Mouse (Mus musculus) midbrain, embryonic 15.5 days (tissue): ENCODE results near the gene Shroom3. TPM values are rescaled to one million over a fixed set of nuclear protein-coding genes. Genes with fewer than 3 reads are reported as not detected.
A peak's percentile ranks its signal among the peaks of the same experiment; 100 is the strongest.

ENCODE experiments used
- ATAC-seq: fragments of 200-750 bp; cut with Nextera tagmentation; replicated peaks from 2 replicates; pipeline ENCODE4 v1.8.0; 2017; ENCODE audit warnings: moderate TSS enrichment
- H3K27ac ChIP-seq: fragments of 300-500 bp; sonication (generic); 2 replicates; pipeline ENCODE4 v1.5.1; 2015; ENCODE audit warnings: mild to moderate bottlenecking, inconsistent platforms
- H3K27me3 ChIP-seq: fragments of 300-500 bp; sonication (generic); replicated peaks from 2 replicates; pipeline ENCODE4 v1.6.1; 2015; ENCODE audit warnings: inconsistent platforms
- H3K36me3 ChIP-seq: fragments of 300-500 bp; sonication (generic); replicated peaks from 2 replicates; pipeline ENCODE4 v1.6.1; 2015; ENCODE audit warnings: inconsistent platforms
- H3K4me1 ChIP-seq: fragments of 300-500 bp; sonication (generic); 2 replicates; pipeline ENCODE4 v1.6.1; 2015; ENCODE audit warnings: inconsistent platforms
- H3K4me2 ChIP-seq: fragments of 300-500 bp; sonication (generic); 2 replicates; pipeline ENCODE4 v1.6.1; 2015; ENCODE audit warnings: inconsistent platforms, mild to moderate bottlenecking, moderate library complexity
- H3K4me3 ChIP-seq: fragments of 300-500 bp; sonication (generic); 2 replicates; pipeline ENCODE4 v1.5.1; 2015; ENCODE audit warnings: mild to moderate bottlenecking, inconsistent platforms
- H3K9ac ChIP-seq: fragments of 300-500 bp; sonication (generic); 2 replicates; pipeline ENCODE4 v1.6.1; 2015; ENCODE audit warnings: mild to moderate bottlenecking, inconsistent platforms
- H3K9me3 ChIP-seq: fragments of 300-500 bp; sonication (generic); 2 replicates; pipeline ENCODE4 v1.6.1; 2016; ENCODE audit warnings: inconsistent platforms
- WGBS: fragments of 180-500 bp; shearing (Covaris S2); methylation state at CpG from one replicate; pipeline ENCODE4 v1.1.7; 2015; ENCODE audit warnings: mixed read lengths; 5-methylcytosine and 5-hydroxymethylcytosine counted together
- polyA plus RNA-seq: library from polyadenylated mRNA; unstranded; fragments of >200 nt; fragmentation: Nextera tagmentation; extraction: Ambion mirVana; gene quantifications from 2 replicates; pipeline ENCODE4 v1.2.1, GENCODE M21; 2015

Gene Shroom3
- polyA plus RNA-seq, 1 experiment from 2014 or later: 1.9 TPM

DNA sequence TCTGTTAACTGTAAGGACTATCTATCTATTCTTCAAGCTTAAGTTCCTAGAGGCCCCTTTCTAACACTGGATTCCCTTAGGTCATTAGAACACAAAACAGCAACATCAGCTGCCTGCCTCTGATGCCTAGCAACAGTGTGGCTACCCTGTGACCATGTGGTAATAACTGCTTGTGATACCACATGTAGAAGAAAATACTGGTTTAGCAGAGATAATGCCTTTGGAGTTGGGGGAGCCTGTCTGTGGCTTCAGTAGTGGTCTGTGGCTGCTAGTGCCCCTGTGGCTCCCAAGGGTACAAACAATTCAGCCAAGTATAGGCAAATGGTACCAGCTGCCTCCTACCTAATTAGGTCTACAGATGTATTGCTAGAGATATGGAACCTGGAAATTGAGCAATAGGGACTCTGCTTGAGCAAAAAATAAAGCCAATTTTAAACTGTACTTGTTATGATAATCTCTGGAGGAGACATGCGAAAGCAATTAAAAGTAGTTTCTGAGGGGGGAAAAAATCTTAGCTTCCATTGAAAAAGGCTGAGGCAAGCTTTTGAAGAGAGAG, 213.6 kb downstream of the Shroom3 start:
- Histone ChIP-seq H3K4me2 (peak overlapping the region; percentile 96), H3K4me3 (no peak overlapping the region), H3K27ac (no peak overlapping the region), H3K9ac (no peak overlapping the region), H3K27me3 (no peaks in the 10 kb centered on the region), H3K4me1 (peaks cover 22% of the 10 kb centered on the region), H3K9me3 (no peaks in the 10 kb centered on the region), H3K36me3 (no peaks in the 10 kb centered on the region)
- ATAC-seq: no peak
- 29% methylated on average over 1 of the region's 1 CpGs for WGBS

DNA sequence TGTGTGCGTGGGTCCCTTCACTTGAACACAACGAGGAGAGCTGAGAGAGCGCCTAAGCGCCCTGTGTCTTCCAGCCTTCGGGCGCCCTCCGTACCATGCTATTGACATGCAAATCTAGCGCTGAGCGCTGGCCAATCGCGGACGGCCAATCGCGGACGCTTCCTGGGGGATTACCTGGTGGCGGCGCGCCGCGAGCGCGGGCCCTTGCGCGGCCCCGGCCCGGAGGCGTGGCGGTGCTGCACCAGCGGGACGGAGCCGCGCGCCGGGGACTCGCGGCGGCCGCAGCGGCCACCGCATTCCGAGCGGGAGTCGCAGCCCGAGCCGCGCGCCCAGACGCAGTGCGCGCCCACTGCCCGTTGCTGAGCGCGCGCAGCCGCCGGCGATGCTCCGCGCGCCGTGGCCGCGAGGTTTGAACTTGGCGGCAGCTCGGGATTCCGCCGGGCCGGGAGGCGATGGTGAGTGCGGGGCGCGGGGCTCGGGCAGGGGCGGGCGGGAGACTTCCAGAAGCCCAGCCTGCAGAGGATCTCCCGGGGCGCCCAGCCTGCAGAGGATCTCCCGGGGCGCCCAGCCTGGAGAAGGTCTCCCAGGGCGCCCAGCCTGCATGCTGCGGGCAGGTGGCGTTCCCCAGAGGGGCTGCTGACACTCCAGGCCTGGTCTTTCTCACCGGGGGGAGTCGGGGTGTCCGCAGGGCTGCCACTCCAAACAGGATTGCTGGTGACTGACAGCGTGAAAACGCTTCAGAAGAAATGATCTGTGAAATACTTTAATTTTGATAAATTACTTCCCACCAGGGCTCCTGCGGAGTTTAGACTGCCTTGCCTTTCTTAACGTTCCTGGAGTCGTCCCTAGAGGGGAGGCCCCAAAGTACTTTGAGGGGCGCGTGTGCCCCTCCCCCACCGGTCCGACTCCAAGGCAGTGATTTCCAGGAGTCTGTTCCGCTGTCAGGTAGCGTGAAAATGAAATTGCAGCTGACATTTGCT, 214.8 kb downstream of the Shroom3 start:
- H3K27me3 ChIP-seq: no peaks in the 10 kb centered on the region
- WGBS: under 1% methylated on average over 74 of the region's 96 CpGs
- ATAC-seq: peak; percentile 96

GRCm38 (mm10) chr5:92900470-92900869, 217.2 kb downstream of the Shroom3 start:
- no peak for ATAC-seq
- H3K27ac ChIP-seq: no peak overlapping the region
- H3K9ac ChIP-seq: no peak overlapping the region
- H3K4me1 ChIP-seq: peaks cover 38% of the 10 kb centered on the region
- no peak overlapping the region for H3K4me3 ChIP-seq
- no peaks in the 10 kb centered on the region for H3K27me3 ChIP-seq
- WGBS: 70% methylated on average over 5 of the region's 5 CpGs
- no peak overlapping the region for H3K4me2 ChIP-seq
- H3K36me3 ChIP-seq: no peaks in the 10 kb centered on the region
- no peaks in the 10 kb centered on the region for H3K9me3 ChIP-seq

More for the DNA sequence above, 214.8 kb downstream of the Shroom3 start:
- Histone ChIP-seq H3K4me2 (peak overlapping the region; percentile 96), H3K4me3 (peak overlapping the region; percentile 72), H3K9me3 (no peaks in the 10 kb centered on the region), H3K27ac (peak overlapping the region; percentile 76), H3K9ac (peak overlapping the region; percentile 66), H3K4me1 (peaks cover 22% of the 10 kb centered on the region), H3K36me3 (no peaks in the 10 kb centered on the region)

DNA sequence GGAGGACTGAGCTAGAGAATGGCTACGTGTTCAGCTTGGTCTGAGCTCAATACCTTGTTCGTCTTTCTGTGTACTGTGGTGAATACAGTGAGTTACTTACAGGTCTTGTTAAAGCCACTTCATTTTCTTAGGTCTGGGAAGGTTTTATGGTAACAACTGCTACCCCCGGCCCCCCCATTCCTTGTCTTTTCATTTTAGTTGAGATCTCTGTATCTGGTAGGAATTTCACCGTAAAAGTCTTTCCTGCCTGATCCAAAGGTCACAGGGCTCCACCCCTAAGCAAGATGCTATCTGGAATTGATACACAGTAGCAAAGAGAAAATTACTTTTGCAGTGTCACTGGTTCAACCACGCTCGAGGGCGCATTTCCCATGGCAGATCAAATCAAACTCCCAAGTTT, 218.6 kb downstream of the Shroom3 start:
- H3K4me1 ChIP-seq: peaks cover 42% of the 10 kb centered on the region
- ATAC-seq: no peak
- 73% methylated on average over 7 of the region's 7 CpGs for WGBS

DNA sequence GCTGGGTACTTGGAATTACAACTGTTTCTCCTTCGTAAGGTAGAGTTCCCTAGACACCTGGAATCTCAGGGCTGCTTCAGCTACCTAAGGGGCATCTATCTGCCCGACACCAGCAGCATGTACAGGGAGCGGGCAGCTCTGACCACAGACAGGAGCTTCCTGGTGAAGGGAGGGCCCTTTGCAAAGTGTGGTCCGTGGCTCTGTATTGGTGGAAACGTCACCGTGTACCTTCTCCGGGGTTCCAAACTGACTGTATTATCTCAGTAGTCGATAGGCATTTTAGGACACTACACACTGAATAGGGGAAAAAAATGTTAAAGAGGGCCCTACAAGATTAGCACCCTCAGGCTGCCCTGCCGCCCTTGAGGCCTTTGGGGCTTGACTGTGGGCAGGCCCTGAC, 221.9 kb downstream of the Shroom3 start:
- ATAC-seq: peak; percentile 63
- H3K4me1 ChIP-seq: peaks cover 23% of the 10 kb centered on the region
- H3K27me3 ChIP-seq: no peaks in the 10 kb centered on the region
- peak overlapping the region; percentile 70 for H3K27ac ChIP-seq
- no peak overlapping the region for H3K4me3 ChIP-seq
- H3K4me2 ChIP-seq: peak overlapping the region; percentile 9; the same call in 1 of the 2 replicates
- 22% methylated on average over 9 of the region's 9 CpGs for WGBS
- H3K9ac ChIP-seq: no peak overlapping the region; the same call in 1 of the 2 replicates
- no peaks in the 10 kb centered on the region for H3K9me3 ChIP-seq
- H3K36me3 ChIP-seq: no peaks in the 10 kb centered on the region

More for the DNA sequence above, 218.6 kb downstream of the Shroom3 start:
- no peaks in the 10 kb centered on the region for H3K27me3 ChIP-seq
- H3K4me3 ChIP-seq: no peak overlapping the region
- no peak overlapping the region for H3K9ac ChIP-seq
- H3K4me2 ChIP-seq: no peak overlapping the region
- H3K27ac ChIP-seq: no peak overlapping the region
- no peaks in the 10 kb centered on the region for H3K36me3 ChIP-seq
- no peaks in the 10 kb centered on the region for H3K9me3 ChIP-seq

DNA sequence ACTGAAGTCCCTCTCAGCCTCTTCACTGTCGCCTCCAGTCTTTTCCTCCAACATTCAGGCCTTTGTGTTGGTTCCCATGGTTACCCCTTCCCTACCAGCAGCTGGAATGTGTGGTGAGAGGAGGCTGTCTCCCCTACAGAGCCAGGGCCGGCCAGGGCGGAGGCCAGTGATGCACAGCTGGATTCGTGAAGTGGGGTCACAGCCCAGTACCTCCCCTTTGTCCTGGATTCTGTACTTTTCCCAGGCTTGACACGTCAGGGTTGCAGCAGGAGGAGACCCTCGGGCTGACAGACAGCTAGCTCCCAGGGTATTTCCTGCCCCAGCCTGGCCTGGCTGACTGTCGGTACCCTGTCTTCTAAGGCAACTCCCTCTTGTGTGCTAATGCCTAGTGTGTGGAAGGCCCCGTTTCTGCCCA, 222.4 kb downstream of the Shroom3 start:
- Histone ChIP-seq H3K9me3 (no peaks in the 10 kb centered on the region), H3K9ac (no peak overlapping the region; the same call in 1 of the 2 replicates)
- ATAC-seq: peak; percentile 92

DNA sequence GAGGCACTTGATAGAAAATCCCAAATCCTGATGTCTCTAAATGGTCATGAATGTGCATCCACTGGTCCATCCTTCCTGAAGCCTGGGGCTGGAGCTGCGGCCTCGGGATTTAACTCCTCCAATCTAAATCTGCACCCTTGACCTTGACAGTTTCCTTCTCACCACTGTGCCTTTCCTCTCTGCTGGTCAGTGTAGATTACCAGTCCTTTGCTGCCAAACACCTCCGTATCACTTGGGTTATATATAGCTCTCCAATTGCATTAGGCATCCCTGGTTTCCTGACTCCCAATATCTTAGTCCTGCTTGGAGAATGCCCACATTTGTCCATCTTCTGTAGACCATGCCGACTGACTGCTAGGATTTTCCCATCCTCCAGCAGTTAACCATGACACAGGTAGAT, 225.0 kb downstream of the Shroom3 start:
- Histone ChIP-seq H3K4me3 (no peak overlapping the region), H3K27me3 (no peaks in the 10 kb centered on the region), H3K4me1 (peaks cover 23% of the 10 kb centered on the region), H3K36me3 (no peaks in the 10 kb centered on the region), H3K9me3 (no peaks in the 10 kb centered on the region), H3K4me2 (no peak overlapping the region), H3K9ac (no peak overlapping the region), H3K27ac (no peak overlapping the region)
- ATAC-seq: no peak
- WGBS: 88% methylated on average over 4 of the region's 4 CpGs

More for the DNA sequence above, 222.4 kb downstream of the Shroom3 start:
- Histone ChIP-seq H3K36me3 (no peaks in the 10 kb centered on the region), H3K4me2 (peak overlapping the region; percentile 9; the same call in 1 of the 2 replicates), H3K4me3 (no peak overlapping the region), H3K27me3 (no peaks in the 10 kb centered on the region), H3K27ac (peak overlapping the region; percentile 70), H3K4me1 (peaks cover 23% of the 10 kb centered on the region)
- under 1% methylated on average over 8 of the region's 8 CpGs for WGBS

DNA sequence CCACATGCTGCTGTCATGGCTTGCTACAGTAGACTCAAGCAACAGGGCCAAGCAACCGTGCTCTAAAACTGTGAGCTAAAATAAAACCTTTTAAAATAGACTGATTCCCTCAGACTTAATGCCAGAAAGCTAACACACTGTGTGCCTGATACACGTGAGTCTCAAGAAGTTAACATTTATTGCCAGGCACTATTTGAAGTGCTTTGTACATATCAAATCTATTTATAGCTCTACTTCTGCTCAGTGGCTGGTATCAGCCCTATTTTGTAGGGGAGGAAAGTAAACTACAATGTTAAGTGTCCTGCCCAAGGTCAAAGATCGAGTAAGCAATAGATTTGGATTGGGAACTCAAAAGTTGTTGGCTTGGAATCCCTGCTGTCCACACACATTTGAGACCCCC, 227.6 kb downstream of the Shroom3 start:
- H3K9ac ChIP-seq: no peak overlapping the region
- WGBS: 93% methylated on average over 3 of the region's 3 CpGs
- no peaks in the 10 kb centered on the region for H3K27me3 ChIP-seq
- H3K27ac ChIP-seq: no peak overlapping the region
- H3K4me1 ChIP-seq: peaks cover 8% of the 10 kb centered on the region
- no peaks in the 10 kb centered on the region for H3K9me3 ChIP-seq
- H3K4me3 ChIP-seq: no peak overlapping the region
- H3K4me2 ChIP-seq: no peak overlapping the region
- no peak for ATAC-seq
- no peaks in the 10 kb centered on the region for H3K36me3 ChIP-seq

DNA sequence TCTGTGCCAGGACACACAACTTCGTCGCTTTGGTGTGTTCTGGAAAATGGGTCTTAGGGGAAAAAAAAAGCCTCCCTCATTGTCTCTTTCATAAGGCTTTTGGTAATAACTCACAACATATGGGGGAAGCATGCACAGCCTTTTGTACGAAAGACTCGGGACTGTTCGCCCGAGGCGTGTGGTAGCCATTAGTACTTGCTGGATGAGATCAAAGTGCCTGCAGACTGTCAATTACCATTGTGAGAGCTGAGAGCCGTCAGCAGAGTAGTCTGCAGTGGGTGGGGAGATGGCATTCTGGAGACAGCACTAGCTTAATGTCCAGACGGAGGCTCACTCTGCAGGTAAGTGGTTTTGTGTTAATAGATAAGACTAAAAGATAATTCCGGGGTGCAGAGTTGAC, 232.2 kb downstream of the Shroom3 start:
- WGBS: 25% methylated on average over 10 of the region's 10 CpGs
- no peak overlapping the region for H3K27ac ChIP-seq
- H3K9me3 ChIP-seq: no peaks in the 10 kb centered on the region
- no peak; the same call in 1 of the 2 replicates for ATAC-seq
- H3K9ac ChIP-seq: no peak overlapping the region
- H3K36me3 ChIP-seq: no peaks in the 10 kb centered on the region
- peaks cover 29% of the 10 kb centered on the region for H3K4me1 ChIP-seq
- no peaks in the 10 kb centered on the region for H3K27me3 ChIP-seq
- H3K4me3 ChIP-seq: no peak overlapping the region
- no peak overlapping the region for H3K4me2 ChIP-seq

GRCm38 (mm10) chr5:92917755-92918154, 234.5 kb downstream of the Shroom3 start:
- peaks cover 29% of the 10 kb centered on the region for H3K4me1 ChIP-seq
- H3K4me2 ChIP-seq: no peak overlapping the region
- H3K9me3 ChIP-seq: no peaks in the 10 kb centered on the region
- no peak overlapping the region for H3K27ac ChIP-seq
- no peak overlapping the region for H3K9ac ChIP-seq
- H3K4me3 ChIP-seq: no peak overlapping the region
- H3K27me3 ChIP-seq: no peaks in the 10 kb centered on the region
- no peaks in the 10 kb centered on the region for H3K36me3 ChIP-seq
- 77% methylated on average over 6 of the region's 6 CpGs for WGBS
- no peak for ATAC-seq

GRCm38 (mm10) chr5:92918170-92918569, 234.9 kb downstream of the Shroom3 start:
- peaks cover 29% of the 10 kb centered on the region for H3K4me1 ChIP-seq
- no peaks in the 10 kb centered on the region for H3K36me3 ChIP-seq
- WGBS: 26% methylated on average over 10 of the region's 10 CpGs
- no peak overlapping the region for H3K4me3 ChIP-seq
- H3K27me3 ChIP-seq: no peaks in the 10 kb centered on the region
- H3K9me3 ChIP-seq: no peaks in the 10 kb centered on the region
- no peak overlapping the region for H3K27ac ChIP-seq
- no peak overlapping the region for H3K4me2 ChIP-seq
- H3K9ac ChIP-seq: no peak overlapping the region
- no peak for ATAC-seq

DNA sequence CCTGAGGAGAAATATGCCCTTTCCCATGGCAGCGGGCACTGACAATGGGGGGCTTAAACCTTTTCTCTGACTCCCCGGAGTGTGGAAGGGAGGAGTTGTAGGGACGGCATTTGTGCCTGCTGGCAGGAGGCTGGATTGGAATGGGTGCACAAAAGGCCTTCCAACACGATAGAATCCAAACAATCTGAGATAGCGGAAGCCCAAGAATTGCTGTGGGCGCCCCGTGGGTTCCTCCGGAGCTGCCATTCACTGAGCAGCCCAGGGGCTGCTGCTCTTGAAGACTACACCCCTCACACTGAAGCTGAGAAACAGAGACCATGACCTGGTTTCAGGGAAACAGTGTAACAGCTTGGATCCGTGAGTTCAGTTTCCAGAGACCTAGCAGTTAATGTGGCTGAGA, 235.6 kb downstream of the Shroom3 start:
- H3K27me3 ChIP-seq: no peaks in the 10 kb centered on the region
- no peak overlapping the region for H3K4me3 ChIP-seq
- H3K36me3 ChIP-seq: no peaks in the 10 kb centered on the region
- H3K4me1 ChIP-seq: peaks cover 29% of the 10 kb centered on the region
- peak; percentile 34; the same call in 1 of the 2 replicates for ATAC-seq
- no peak overlapping the region for H3K9ac ChIP-seq
- no peak overlapping the region for H3K4me2 ChIP-seq
- no peak overlapping the region for H3K27ac ChIP-seq
- 9% methylated on average over 9 of the region's 9 CpGs for WGBS
- H3K9me3 ChIP-seq: no peaks in the 10 kb centered on the region
